Mouse (Mus musculus) right cerebral cortex, postnatal 10 days (tissue): ENCODE measurements around the gene Tssk6.
"Not testable (repeated sequence)": the region's sequence is repeated elsewhere in the genome, so short reads cannot be mapped to it uniquely, and the experiment has no call there.

Experiments
- DNase-seq, 2 experiments: peaks; one replicate each; pipeline ENCODE4 v3.0.0; 2021; ENCODE audit warnings: low spot score in 2 of 2

The Tssk6 gene

GRCm38 (mm10) chr8:69918506-69918905 is 16.5 kb downstream of the Tssk6 start:
- no peak for DNase-seq

GRCm38 (mm10) chr8:69919010-69919409 is 17.0 kb downstream of the Tssk6 start:
- peak; percentile 82 for DNase-seq

- DNase-seq: peak; percentile 56 to 73
These were observed 18.1 kb downstream of the Tssk6 start for GRCm38 (mm10) chr8:69919876-69920662.

- no peak for DNase-seq
These were observed 19.2 kb downstream of the Tssk6 start for GRCm38 (mm10) chr8:69921141-69921540.

- DNase-seq: no peak
These were observed 22.0 kb downstream of the Tssk6 start for GRCm38 (mm10) chr8:69923986-69924385.

- DNase-seq: no peak
These were observed 24.9 kb downstream of the Tssk6 start for GRCm38 (mm10) chr8:69926901-69927300.

GRCm38 (mm10) chr8:69933811-69934210 is 31.8 kb downstream of the Tssk6 start:
- DNase-seq: no peak

GRCm38 (mm10) chr8:69934582-69934981 is 32.6 kb downstream of the Tssk6 start:
- no peak for DNase-seq

- DNase-seq: no peak
These were observed 33.4 kb downstream of the Tssk6 start for GRCm38 (mm10) chr8:69935431-69935830.

GRCm38 (mm10) chr8:69936050-69936794 is 34.2 kb downstream of the Tssk6 start:
- no peak for DNase-seq

- DNase-seq: no peak
These were observed 35.5 kb downstream of the Tssk6 start for GRCm38 (mm10) chr8:69937466-69937865.

- no peak for DNase-seq
These were observed 36.4 kb downstream of the Tssk6 start for GRCm38 (mm10) chr8:69938245-69938982.

GRCm38 (mm10) chr8:69939633-69940032 is 37.6 kb downstream of the Tssk6 start:
- DNase-seq: no peak

GRCm38 (mm10) chr8:69940386-69940785 is 38.4 kb downstream of the Tssk6 start:
- DNase-seq: no peak

GRCm38 (mm10) chr8:69942495-69942894 is 40.5 kb downstream of the Tssk6 start:
- not testable (repeated sequence) for DNase-seq

GRCm38 (mm10) chr8:69950300-69950699 is 48.3 kb downstream of the Tssk6 start:
- DNase-seq: no peak
